Mouse (Mus musculus): ENCODE data around the gene Asphd2. TPM values are rescaled to one million over a fixed set of nuclear protein-coding genes. Genes with fewer than 3 reads are reported as not detected.

The Asphd2 gene
- polyA plus RNA-seq, 1 experiment, result 0.67 TPM

DNA sequence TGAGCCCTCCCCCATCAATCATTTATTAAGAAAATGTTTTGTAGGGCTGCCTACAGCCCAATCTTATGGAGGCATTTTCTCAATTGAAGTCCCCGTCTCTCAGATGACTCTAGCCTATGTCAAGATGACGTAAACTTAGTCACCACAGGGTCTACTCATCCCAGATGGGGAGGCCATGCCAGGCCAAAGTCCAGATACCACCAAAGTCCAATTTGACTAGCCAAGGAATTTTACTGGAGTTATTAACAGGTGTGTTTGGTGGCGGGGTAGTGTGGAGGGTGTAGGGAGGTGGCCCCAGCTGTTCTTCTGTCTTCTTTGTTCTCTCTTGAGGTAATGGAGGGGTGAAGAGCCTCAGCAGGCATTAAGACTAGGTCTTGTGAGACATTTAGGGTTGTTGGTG is 34.6 kb downstream of the Asphd2 start:
- H3K4me2 ChIP-seq (ENCODE audit: low read depth), result no peak overlapping the region
- no peaks in the 10 kb centered on the region for H3K79me2 ChIP-seq (ENCODE audit: control insufficient read depth, insufficient read depth)
- H3K27me3 ChIP-seq (ENCODE audit: control insufficient read depth, insufficient read depth, insufficient read length), result no peaks in the 10 kb centered on the region
- H3K4me3 ChIP-seq, result no peak overlapping the region
- H3K36me3 ChIP-seq (ENCODE audit: control insufficient read depth, insufficient read depth), result no peaks in the 10 kb centered on the region
- H3ac ChIP-seq (ENCODE audit: control insufficient read depth, insufficient read length), result no peak overlapping the region
- TF ChIP-seq E2F4 (IDR thresholded peaks at IDR 0.05; ENCODE audit: insufficient read depth), result no peak
- no peak for TF ChIP-seq REST (IDR thresholded peaks at IDR 0.05; ENCODE audit: insufficient read depth, insufficient read length)
- no peak for TF ChIP-seq USF1 (IDR thresholded peaks at IDR 0.05; ENCODE audit: low read depth)

DNA sequence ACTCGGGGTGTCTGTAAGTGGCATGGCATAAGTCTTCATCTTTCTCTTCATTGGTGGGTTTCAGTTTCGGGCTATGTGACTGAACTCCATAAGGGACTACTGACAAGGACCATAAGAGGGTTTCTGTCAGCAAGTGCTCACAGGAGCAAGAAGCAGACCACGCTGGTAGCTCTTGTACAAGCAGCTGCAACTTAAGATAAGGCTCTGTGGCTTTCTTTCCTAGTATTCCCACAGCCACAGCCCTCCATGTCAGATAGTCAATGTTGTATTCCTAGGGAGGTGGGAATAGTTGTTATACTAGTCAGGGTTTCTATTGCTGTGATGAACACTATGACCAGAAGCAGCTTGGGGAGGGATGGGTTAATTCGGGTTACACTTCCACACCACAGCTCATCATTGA is 35.1 kb downstream of the Asphd2 start:
- no peaks in the 10 kb centered on the region for H3K27me3 ChIP-seq (ENCODE audit: control insufficient read depth, insufficient read depth, insufficient read length)
- H3K4me3 ChIP-seq, result no peak overlapping the region
- no peaks in the 10 kb centered on the region for H3K79me2 ChIP-seq (ENCODE audit: control insufficient read depth, insufficient read depth)
- H3K36me3 ChIP-seq (ENCODE audit: control insufficient read depth, insufficient read depth), result no peaks in the 10 kb centered on the region
- TF ChIP-seq TCF3 (IDR thresholded peaks at IDR 0.05; ENCODE audit: insufficient read length, low read depth), result no peak
- no peak for TF ChIP-seq MYOD1 (IDR thresholded peaks at IDR 0.05; ENCODE audit: control insufficient read depth in 1 of 3, insufficient read length in 2 of 3, low read depth in 2 of 3)
- TF ChIP-seq POLR2AphosphoS2 (IDR thresholded peaks at IDR 0.05; ENCODE audit: insufficient read length, low read depth), result no peak
- TF ChIP-seq MAX (IDR thresholded peaks at IDR 0.05; ENCODE audit: low read depth), result no peak
- peak in 1 of 3 experiments; percentile 1 for TF ChIP-seq MYOG (IDR thresholded peaks at IDR 0.05; ENCODE audit: control insufficient read depth in 1 of 3, insufficient read depth in 1 of 3, insufficient read length in 2 of 3, low read depth in 2 of 3)
- TF ChIP-seq TCF12 (IDR thresholded peaks at IDR 0.05; ENCODE audit: insufficient read depth, poor library complexity, severe bottlenecking), result no peak
- TF ChIP-seq USF1 (IDR thresholded peaks at IDR 0.05; ENCODE audit: low read depth), result no peak
- H3ac ChIP-seq (ENCODE audit: control insufficient read depth, insufficient read length), result no peak overlapping the region
- no peak overlapping the region for H3K4me2 ChIP-seq (ENCODE audit: low read depth)

DNA sequence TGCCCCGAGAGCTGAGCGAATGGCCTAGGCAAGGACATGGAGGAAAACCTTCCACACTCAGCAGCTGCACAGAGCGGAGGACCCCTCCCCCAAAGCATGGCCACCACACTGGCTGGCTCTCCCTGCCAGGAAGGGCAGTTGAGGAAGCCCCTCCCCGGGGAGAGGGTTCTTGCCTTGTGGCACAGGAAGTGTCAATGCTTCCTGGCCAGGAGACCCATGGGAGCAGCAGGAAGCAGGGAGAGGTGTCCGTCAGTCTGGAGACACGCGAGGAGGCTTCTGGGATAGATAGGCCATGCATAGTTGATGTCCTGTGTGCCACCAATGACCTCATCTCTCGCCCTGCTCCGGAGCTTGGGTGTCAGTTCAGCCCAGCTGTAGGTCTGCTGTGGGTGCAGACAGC is 38.3 kb downstream of the Asphd2 start:
- H3K4me3 ChIP-seq, result no peak overlapping the region
- no peaks in the 10 kb centered on the region for H3K27me3 ChIP-seq (ENCODE audit: control insufficient read depth, insufficient read depth, insufficient read length)
- H3K79me2 ChIP-seq (ENCODE audit: control insufficient read depth, insufficient read depth), result no peaks in the 10 kb centered on the region
- H3K36me3 ChIP-seq (ENCODE audit: control insufficient read depth, insufficient read depth), result no peaks in the 10 kb centered on the region
- no peak overlapping the region for H3ac ChIP-seq (ENCODE audit: control insufficient read depth, insufficient read length)
- TF ChIP-seq MYOG (IDR thresholded peaks at IDR 0.05; ENCODE audit: control insufficient read depth in 1 of 3, insufficient read depth in 1 of 3, insufficient read length in 2 of 3, low read depth in 2 of 3) (no peak), SRF (IDR thresholded peaks at IDR 0.05; ENCODE audit: control insufficient read depth, insufficient read length, low read depth) (no peak), POLR2A (IDR thresholded peaks at IDR 0.05; ENCODE audit: insufficient read length, low read depth) (no peak), USF1 (IDR thresholded peaks at IDR 0.05; ENCODE audit: low read depth) (no peak), MYOD1 (IDR thresholded peaks at IDR 0.05; ENCODE audit: control insufficient read depth in 1 of 3, insufficient read length in 2 of 3, low read depth in 2 of 3) (no peak), TCF12 (IDR thresholded peaks at IDR 0.05; ENCODE audit: insufficient read depth, poor library complexity, severe bottlenecking) (no peak)
- H3K4me2 ChIP-seq (ENCODE audit: low read depth), result no peak overlapping the region

DNA sequence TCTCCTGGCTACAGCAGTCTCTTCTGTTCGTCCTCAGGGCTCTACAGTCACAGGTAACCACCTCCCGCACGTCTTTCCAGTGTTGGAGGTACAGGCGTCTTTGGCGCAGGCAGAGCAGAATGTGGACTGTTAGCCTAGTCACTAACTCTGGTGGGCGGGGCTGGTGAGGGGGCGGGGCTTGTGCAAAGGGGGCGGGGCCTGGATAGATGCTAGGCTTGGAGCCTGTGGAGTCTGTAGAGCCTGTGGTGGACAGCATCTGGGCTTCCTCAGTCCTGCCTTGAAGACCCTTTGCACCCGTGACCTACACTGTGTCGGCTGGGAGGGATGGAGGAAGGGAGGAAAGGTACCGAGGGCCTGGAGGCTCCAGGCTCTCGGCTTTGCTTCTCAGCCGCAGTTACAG is 38.8 kb downstream of the Asphd2 start, which contains the start of gene Gm6583:
Gm6583 (minus strand) TSS at position 124 of the 400 bp plus-strand sequence.
- Histone ChIP-seq H3K79me2 (ENCODE audit: control insufficient read depth, insufficient read depth) (no peaks in the 10 kb centered on the region), H3ac (ENCODE audit: control insufficient read depth, insufficient read length) (no peak within 1 kb of the TSS), H3K36me3 (ENCODE audit: control insufficient read depth, insufficient read depth) (no peaks in the 10 kb centered on the region), H3K4me2 (ENCODE audit: low read depth) (no peak within 1 kb of the TSS), H3K27me3 (ENCODE audit: control insufficient read depth, insufficient read depth, insufficient read length) (no peaks in the 10 kb centered on the region), H3K4me3 (no peak within 1 kb of the TSS)
- TF ChIP-seq POLR2AphosphoS2 (IDR thresholded peaks at IDR 0.05; ENCODE audit: insufficient read length, low read depth), result no peak
- no peak for TF ChIP-seq POLR2A (IDR thresholded peaks at IDR 0.05; ENCODE audit: insufficient read length, low read depth)
- no peak for TF ChIP-seq SRF (IDR thresholded peaks at IDR 0.05; ENCODE audit: control insufficient read depth, insufficient read length, low read depth)
- no peak for TF ChIP-seq CEBPB (IDR thresholded peaks at IDR 0.05; ENCODE audit: insufficient read depth, poor library complexity, severe bottlenecking)
- TF ChIP-seq MYOD1 (IDR thresholded peaks at IDR 0.05; ENCODE audit: control insufficient read depth in 1 of 3, insufficient read length in 2 of 3, low read depth in 2 of 3), result no peak
- TF ChIP-seq MAX (IDR thresholded peaks at IDR 0.05; ENCODE audit: low read depth), result no peak
- no peak for TF ChIP-seq MYOG (IDR thresholded peaks at IDR 0.05; ENCODE audit: control insufficient read depth in 1 of 3, insufficient read depth in 1 of 3, insufficient read length in 2 of 3, low read depth in 2 of 3)
- no peak for TF ChIP-seq REST (IDR thresholded peaks at IDR 0.05; ENCODE audit: insufficient read depth, insufficient read length)
- TF ChIP-seq E2F4 (IDR thresholded peaks at IDR 0.05; ENCODE audit: insufficient read depth), result no peak
- no peak for TF ChIP-seq USF1 (IDR thresholded peaks at IDR 0.05; ENCODE audit: low read depth)
- no peak for TF ChIP-seq TCF12 (IDR thresholded peaks at IDR 0.05; ENCODE audit: insufficient read depth, poor library complexity, severe bottlenecking)
- TF ChIP-seq TCF3 (IDR thresholded peaks at IDR 0.05; ENCODE audit: insufficient read length, low read depth), result no peak

DNA sequence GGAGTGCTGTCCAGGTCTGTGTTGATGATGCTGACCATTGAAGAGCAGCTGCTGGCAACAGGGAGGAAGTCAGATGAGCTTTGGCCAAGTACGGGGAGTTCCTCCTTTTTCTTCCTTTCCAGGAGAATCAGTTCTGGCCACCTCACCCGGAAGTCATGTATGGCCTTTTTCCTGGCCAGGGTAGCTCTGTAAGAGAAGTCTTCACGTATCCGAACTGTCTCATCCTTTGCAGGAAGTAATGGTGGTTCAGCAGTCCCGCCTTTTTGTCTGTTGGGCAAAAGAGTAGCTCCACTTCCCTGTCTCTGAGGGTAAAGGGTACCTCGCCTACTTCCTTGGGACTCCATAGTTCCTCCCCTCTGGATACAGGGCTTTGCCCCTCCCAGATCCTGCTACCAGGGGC is 39.2 kb downstream of the Asphd2 start:
- Histone ChIP-seq H3K4me3 (no peak overlapping the region), H3K4me2 (ENCODE audit: low read depth) (no peak overlapping the region), H3K36me3 (ENCODE audit: control insufficient read depth, insufficient read depth) (no peaks in the 10 kb centered on the region), H3K79me2 (ENCODE audit: control insufficient read depth, insufficient read depth) (no peaks in the 10 kb centered on the region), H3K27me3 (ENCODE audit: control insufficient read depth, insufficient read depth, insufficient read length) (no peaks in the 10 kb centered on the region), H3ac (ENCODE audit: control insufficient read depth, insufficient read length) (no peak overlapping the region)
- TF ChIP-seq SRF (IDR thresholded peaks at IDR 0.05; ENCODE audit: control insufficient read depth, insufficient read length, low read depth) (no peak), MAX (IDR thresholded peaks at IDR 0.05; ENCODE audit: low read depth) (no peak), CEBPB (IDR thresholded peaks at IDR 0.05; ENCODE audit: insufficient read depth, poor library complexity, severe bottlenecking) (no peak), TCF12 (IDR thresholded peaks at IDR 0.05; ENCODE audit: insufficient read depth, poor library complexity, severe bottlenecking) (no peak), MYOD1 (IDR thresholded peaks at IDR 0.05; ENCODE audit: control insufficient read depth in 1 of 3, insufficient read length in 2 of 3, low read depth in 2 of 3) (no peak), MYOG (IDR thresholded peaks at IDR 0.05; ENCODE audit: control insufficient read depth in 1 of 3, insufficient read depth in 1 of 3, insufficient read length in 2 of 3, low read depth in 2 of 3) (no peak), USF1 (IDR thresholded peaks at IDR 0.05; ENCODE audit: low read depth) (no peak)
